Mouse (Mus musculus): ENCODE data around the gene Zfp568.
A peak's percentile ranks its signal among the peaks of the same experiment; 100 is the strongest.

Zfp568 gene

GRCm38 (mm10) chr7:30060341-30060740 is 76.6 kb downstream of the Zfp568 start:
- DNase-seq = no peak

DNA sequence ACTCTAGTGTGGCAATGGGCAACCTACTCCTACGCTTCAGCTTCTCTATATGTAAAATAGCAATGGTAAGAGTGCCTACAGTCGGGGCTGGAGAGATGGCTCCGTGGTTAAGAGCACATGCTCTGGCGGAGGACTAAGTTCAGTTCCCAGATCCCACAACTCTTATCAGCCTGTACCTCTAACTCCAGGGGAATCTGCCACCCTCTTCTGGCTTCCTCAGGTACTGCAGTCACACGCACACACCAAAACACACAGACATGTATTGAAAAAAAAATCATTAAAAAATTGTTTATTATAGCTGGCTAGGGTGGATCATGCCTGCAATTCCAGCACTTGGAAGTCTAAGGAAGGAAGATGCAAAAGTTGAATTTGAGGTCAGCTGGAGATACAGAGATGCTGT is 78.7 kb downstream of the Zfp568 start:
- peak in 1 of 2 experiments; percentile 54 for DNase-seq

GRCm38 (mm10) chr7:30064622-30065021 is 80.9 kb downstream of the Zfp568 start:
- DNase-seq = no peak

- peak; percentile 74 to 85 for DNase-seq
These were observed 88.6 kb downstream of the Zfp568 start, which contains the start of gene Zfp82 for GRCm38 (mm10) chr7:30072146-30073028. Gene Zfp82, minus strand, starts transcription at chr7:30072900.

All from kidney, postnatal 36 days (tissue).